7 mouse cellular contexts compared by ENCODE assay signal in genomic region chrX:73914827-73915703, GRCm38 (mm10). TPM values are rescaled to one million over a fixed set of nuclear protein-coding genes. Genes with fewer than 3 reads are reported as not detected.
DNase-seq lines count a peak whose midpoint lies in the region; ATAC-seq lines count a peak whose summit lies in the region.

No protein-coding gene starts in this region.

- peak overlapping the region; percentile 73 for H3K27ac ChIP-seq in intestine, embryonic 14.5 days (ENCODE audit: low read depth)

- peak; percentile 90 for DNase-seq in adrenal gland, adult 2 months
- peak; percentile 94 for DNase-seq in embryo, embryonic 11 days
- peak; percentile 90 for DNase-seq in gastrocnemius, postnatal 25 days
- DNase-seq in intestine, embryonic 14.5 days (ENCODE audit: low spot score): peak; percentile 73
- peak; percentile 89 to 91 for DNase-seq in left cerebral cortex, postnatal 14 days (ENCODE audit: low spot score in 2 of 2)
- DNase-seq in mesoderm, embryonic 11.5 days (ENCODE audit: low read depth, low spot score): peak; percentile 94
- DNase-seq in skeletal muscle tissue, adult 2 months (ENCODE audit: low read depth, low spot score): peak; percentile 98

- intact Hi-C loops in left cerebral cortex, postnatal 14 days (cut with DNase I): no loop called here

- peak overlapping the region; percentile 36 for H3K4me2 ChIP-seq in intestine, embryonic 14.5 days (ENCODE audit: low read length)

- H3K27me3 ChIP-seq in intestine, embryonic 14.5 days (replicated peaks; ENCODE audit: control insufficient read depth, insufficient read depth, low read length): 0 out of 2 replicates have a peak, but pooled peaks cover 7% of the 10 kb centered on the region

- WGBS in intestine, embryonic 14.5 days: 19% methylated on average over 31 of the region's 31 CpGs

- H3K4me1 ChIP-seq in intestine, embryonic 14.5 days (replicated peaks; ENCODE audit: control insufficient read depth, insufficient read depth, low read length): no peaks in the 10 kb centered on the region

- peaks cover 23% of the 10 kb centered on the region for H3K36me3 ChIP-seq in intestine, embryonic 14.5 days (ENCODE audit: control insufficient read depth, insufficient read depth, low read length)

- ATAC-seq in intestine, embryonic 14.5 days (replicated peaks; ENCODE audit: low FRiP score, low TSS enrichment, low read depth): peak; percentile 97

- no peaks in the 10 kb centered on the region for H3K9me3 ChIP-seq in intestine, embryonic 14.5 days (ENCODE audit: control insufficient read depth, low read length)

- peak overlapping the region; percentile 20; the same call in 1 of the 2 replicates for H3K9ac ChIP-seq in intestine, embryonic 14.5 days (ENCODE audit: low read length)

- no peak overlapping the region for H3K4me3 ChIP-seq in intestine, embryonic 14.5 days (ENCODE audit: low read depth, low read length)

RNA-seq across cellular contexts. Expression of gene Arhgap4, which starts 6.6 kb away (rescaled TPM):
- 1 to 10 TPM; 3.2 to 4.0 TPM for total RNA-seq in adrenal gland, adult 2 months (2021)
- 9.9 and 11.1 TPM in 2 replicates for polyA plus RNA-seq in adrenal gland, adult 2 months (2012; rRNA removed)
- 1 to 10 TPM in 1 of 2 experiments, under 1 TPM in 1; 0.41 to 1.6 TPM for total RNA-seq in gastrocnemius, postnatal 25 days (2021)
- 4.1 and 4.3 TPM in 2 replicates for polyA plus RNA-seq in intestine, embryonic 14.5 days (2014; fragmentation: Nextera tagmentation; extraction: Ambion mirVana)
- 1 to 10 TPM; 5.5 to 6.0 TPM for total RNA-seq in left cerebral cortex, postnatal 14 days (2021)

RNA-seq across cellular contexts. Expression of gene Naa10, which starts 6.7 kb away (rescaled TPM):
- 10 to 100 TPM; 69.6 to 93.8 TPM for total RNA-seq in adrenal gland, adult 2 months (2021)
- 53.6 and 56.1 TPM in 2 replicates for polyA plus RNA-seq in adrenal gland, adult 2 months (2012; rRNA removed)
- 10 to 100 TPM; 59.1 to 60.5 TPM for total RNA-seq in gastrocnemius, postnatal 25 days (2021)
- 155 and 169 TPM in 2 replicates for polyA plus RNA-seq in intestine, embryonic 14.5 days (2014; fragmentation: Nextera tagmentation; extraction: Ambion mirVana)
- total RNA-seq in left cerebral cortex, postnatal 14 days (2021): 10 to 100 TPM; 57.2 to 58.8 TPM

RNA-seq across cellular contexts. Expression of gene Renbp, which starts 15.6 kb away (rescaled TPM):
- total RNA-seq in adrenal gland, adult 2 months (2021): 10 to 100 TPM; 20.2 to 29.6 TPM
- 3.1 and 4.3 TPM in 2 replicates for polyA plus RNA-seq in adrenal gland, adult 2 months (2012; rRNA removed)
- total RNA-seq in gastrocnemius, postnatal 25 days (2021): 1 to 10 TPM; 1.7 to 2.5 TPM
- 59.3 and 63.8 TPM in 2 replicates for polyA plus RNA-seq in intestine, embryonic 14.5 days (2014; fragmentation: Nextera tagmentation; extraction: Ambion mirVana)
- total RNA-seq in left cerebral cortex, postnatal 14 days (2021): 1 to 10 TPM; 5.4 to 6.4 TPM

RNA-seq across cellular contexts. Expression of gene L1cam, which starts 19.2 kb away (rescaled TPM):
- 1 to 10 TPM; 8.6 to 9.7 TPM for total RNA-seq in adrenal gland, adult 2 months (2021)
- polyA plus RNA-seq in adrenal gland, adult 2 months (2012; rRNA removed): 2.6 and 4.4 TPM in 2 replicates
- total RNA-seq in gastrocnemius, postnatal 25 days (2021): 1 to 10 TPM; 1.2 to 2.3 TPM
- 15.1 and 18.0 TPM in 2 replicates for polyA plus RNA-seq in intestine, embryonic 14.5 days (2014; fragmentation: Nextera tagmentation; extraction: Ambion mirVana)
- 100 to 1,000 TPM; 240 to 245 TPM for total RNA-seq in left cerebral cortex, postnatal 14 days (2021)

RNA-seq across cellular contexts. Expression of gene Avpr2, which starts 23.2 kb away (rescaled TPM):
- total RNA-seq in adrenal gland, adult 2 months (2021): not detected
- polyA plus RNA-seq in adrenal gland, adult 2 months (2012; rRNA removed): not detected in 2 replicates
- total RNA-seq in gastrocnemius, postnatal 25 days (2021): not detected
- polyA plus RNA-seq in intestine, embryonic 14.5 days (2014; fragmentation: Nextera tagmentation; extraction: Ambion mirVana): 0.12 TPM in 1 of 2 replicates, not detected in the other
- not detected for total RNA-seq in left cerebral cortex, postnatal 14 days (2021)
